Mouse (Mus musculus) kidney, embryonic 14.5 days (tissue): ENCODE measurements at regions not wholly inside any gene's neighbourhood (a gene's known extent, or its start where the extent isn't known, plus 50 kb on each side); places are given as distances from the start of the nearest gene placed in this dataset.

Source experiments
- ATAC-seq: fragments of 200-750 bp; cut with Nextera tagmentation; 2 replicates; pipeline ENCODE4 v1.8.0; 2017; ENCODE audit warnings: moderate number of reproducible peaks, mild to moderate bottlenecking, moderate TSS enrichment, moderate library complexity; ENCODE audit not compliant: low FRiP score, low TSS enrichment
- H3K27ac ChIP-seq: fragments of 300-500 bp; sonication (generic); 2 replicates; pipeline ENCODE4 v1.5.1; 2014; ENCODE audit warnings: low read depth, mild to moderate bottlenecking, low read length, moderate library complexity, mixed read lengths
- H3K27me3 ChIP-seq: fragments of 300-500 bp; sonication (generic); 2 replicates; pipeline ENCODE4 v1.6.1; 2014; ENCODE audit warnings: mild to moderate bottlenecking, low read length; ENCODE audit not compliant: control insufficient read depth, insufficient read depth
- H3K36me3 ChIP-seq: fragments of 300-500 bp; sonication (generic); 2 replicates; pipeline ENCODE4 v1.6.1; 2014; ENCODE audit warnings: low read length, mixed read lengths; ENCODE audit not compliant: control insufficient read depth, insufficient read depth
- H3K4me1 ChIP-seq: fragments of 300-500 bp; sonication (generic); 2 replicates; pipeline ENCODE4 v1.6.1; 2014; ENCODE audit warnings: low read length, mixed read lengths; ENCODE audit not compliant: control insufficient read depth, insufficient read depth
- H3K4me2 ChIP-seq: fragments of 300-500 bp; sonication (generic); replicated peaks from 2 replicates; pipeline ENCODE4 v1.6.1; 2014; ENCODE audit warnings: low read depth, mild to moderate bottlenecking, low read length
- H3K4me3 ChIP-seq: fragments of 300-500 bp; sonication (generic); 2 replicates; pipeline ENCODE4 v1.5.1; 2014; ENCODE audit warnings: mild to moderate bottlenecking, low read length
- H3K9ac ChIP-seq: fragments of 300-500 bp; sonication (generic); 2 replicates; pipeline ENCODE4 v1.6.1; 2014; ENCODE audit warnings: low read depth, mild to moderate bottlenecking, low read length, moderate library complexity
- H3K9me3 ChIP-seq: fragments of 300-500 bp; sonication (generic); 2 replicates; pipeline ENCODE4 v1.6.1; 2016; ENCODE audit warnings: low read length; ENCODE audit not compliant: control insufficient read depth
- WGBS: fragments of 180-500 bp; shearing (Covaris S2); extraction: QIAGEN DNeasy Blood & Tissue Kit; methylation state at CpG from one replicate; pipeline ENCODE4 v1.1.7; 2014; 5-methylcytosine and 5-hydroxymethylcytosine counted together

DNA sequence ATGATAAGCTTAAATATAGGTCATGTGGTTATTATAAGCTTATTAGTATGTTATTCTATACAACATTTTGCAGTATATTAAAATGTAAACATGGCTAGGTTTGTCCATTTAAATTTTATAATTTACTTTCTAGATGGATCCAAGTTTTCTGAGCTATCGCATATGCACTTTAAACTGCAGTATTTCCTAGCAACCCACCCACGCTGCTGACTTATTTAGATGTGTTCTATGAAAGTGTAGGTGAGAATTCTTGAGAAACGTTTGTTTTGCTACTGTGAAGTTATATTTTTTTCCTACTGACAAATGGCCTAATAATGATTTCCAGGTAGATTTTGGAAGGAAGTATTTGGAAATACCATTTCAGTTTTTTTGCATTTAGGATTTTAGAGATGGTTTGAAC is 308.0 kb downstream of the Gbe1 start:
- 83% methylated on average over 3 of the region's 3 CpGs for WGBS
- no peaks in the 10 kb centered on the region for H3K4me1 ChIP-seq
- H3K4me3 ChIP-seq: no peak overlapping the region
- no peak for ATAC-seq
- no peaks in the 10 kb centered on the region for H3K36me3 ChIP-seq
- no peaks in the 10 kb centered on the region for H3K9me3 ChIP-seq
- H3K4me2 ChIP-seq: no peak overlapping the region
- no peak overlapping the region for H3K27ac ChIP-seq
- no peak overlapping the region for H3K9ac ChIP-seq
- no peaks in the 10 kb centered on the region for H3K27me3 ChIP-seq

DNA sequence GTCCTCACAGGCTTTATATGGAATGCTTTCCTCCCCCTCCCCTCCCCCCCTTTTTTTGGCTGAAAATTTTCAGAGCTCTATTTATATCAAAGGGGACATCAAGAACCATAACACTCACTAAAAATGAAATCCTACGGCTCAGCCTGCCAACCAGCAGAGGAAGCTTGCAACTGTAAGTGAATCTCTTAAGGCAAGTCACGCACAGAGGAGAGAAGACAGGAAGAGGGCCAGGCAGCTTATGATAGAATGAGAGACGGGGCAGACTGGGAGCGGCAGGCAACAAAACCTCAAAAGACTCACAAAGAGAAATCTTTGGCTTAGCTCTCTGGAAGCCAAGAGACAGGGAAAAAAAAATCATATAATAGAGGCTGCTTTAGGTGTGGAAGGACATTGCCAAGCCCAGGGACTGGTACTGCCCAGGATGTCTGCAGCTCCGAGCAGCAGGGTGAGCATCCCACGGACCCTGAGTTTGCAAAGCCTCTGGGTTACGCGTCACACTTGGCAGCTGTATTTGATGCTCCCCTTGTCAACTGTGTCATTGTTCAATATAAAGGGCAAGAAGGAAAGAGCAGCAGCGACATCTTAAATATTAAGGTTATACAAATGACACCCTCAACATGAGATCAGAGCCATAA is 330.0 kb downstream of the Gbe1 start:
- Histone ChIP-seq H3K27ac (no peak overlapping the region), H3K4me1 (no peaks in the 10 kb centered on the region), H3K27me3 (no peaks in the 10 kb centered on the region), H3K4me3 (no peak overlapping the region), H3K9ac (no peak overlapping the region), H3K4me2 (no peak overlapping the region), H3K9me3 (no peaks in the 10 kb centered on the region), H3K36me3 (no peaks in the 10 kb centered on the region)
- no peak for ATAC-seq
- WGBS: 80% methylated on average over 9 of the region's 9 CpGs

DNA sequence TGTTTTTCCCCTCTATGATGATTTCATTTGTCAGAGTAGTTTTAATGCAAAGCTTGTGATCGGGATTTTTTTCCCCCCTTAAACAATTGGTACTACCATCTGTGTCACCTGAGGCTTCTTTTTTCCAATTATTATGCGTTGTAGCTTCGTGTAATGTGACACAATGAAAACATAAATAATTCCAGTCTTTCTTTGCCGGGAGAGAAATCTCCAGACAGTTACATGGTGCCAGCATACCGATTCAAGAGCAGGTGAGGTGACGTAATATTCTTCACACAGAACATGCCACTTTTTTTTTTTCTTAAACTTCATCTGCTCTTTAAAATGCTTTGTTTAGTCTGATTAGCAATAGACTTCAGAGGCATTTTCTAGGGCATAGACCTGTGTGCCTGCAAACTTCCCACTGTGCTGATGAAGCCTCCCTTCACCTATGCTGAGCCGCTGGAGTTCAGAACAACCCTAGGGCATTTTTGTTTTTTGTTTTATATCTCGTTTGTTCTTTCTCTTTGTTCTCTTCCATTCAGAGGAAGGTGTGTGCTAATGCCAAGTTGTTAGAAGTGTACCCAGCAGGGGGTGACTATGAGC is 331.0 kb downstream of the Gbe1 start:
- no peaks in the 10 kb centered on the region for H3K4me1 ChIP-seq
- H3K36me3 ChIP-seq: no peaks in the 10 kb centered on the region
- no peak overlapping the region for H3K9ac ChIP-seq
- no peaks in the 10 kb centered on the region for H3K27me3 ChIP-seq
- 68% methylated on average over 8 of the region's 8 CpGs for WGBS
- H3K4me3 ChIP-seq: no peak overlapping the region
- no peaks in the 10 kb centered on the region for H3K9me3 ChIP-seq
- no peak overlapping the region for H3K27ac ChIP-seq
- no peak for ATAC-seq
- H3K4me2 ChIP-seq: no peak overlapping the region

DNA sequence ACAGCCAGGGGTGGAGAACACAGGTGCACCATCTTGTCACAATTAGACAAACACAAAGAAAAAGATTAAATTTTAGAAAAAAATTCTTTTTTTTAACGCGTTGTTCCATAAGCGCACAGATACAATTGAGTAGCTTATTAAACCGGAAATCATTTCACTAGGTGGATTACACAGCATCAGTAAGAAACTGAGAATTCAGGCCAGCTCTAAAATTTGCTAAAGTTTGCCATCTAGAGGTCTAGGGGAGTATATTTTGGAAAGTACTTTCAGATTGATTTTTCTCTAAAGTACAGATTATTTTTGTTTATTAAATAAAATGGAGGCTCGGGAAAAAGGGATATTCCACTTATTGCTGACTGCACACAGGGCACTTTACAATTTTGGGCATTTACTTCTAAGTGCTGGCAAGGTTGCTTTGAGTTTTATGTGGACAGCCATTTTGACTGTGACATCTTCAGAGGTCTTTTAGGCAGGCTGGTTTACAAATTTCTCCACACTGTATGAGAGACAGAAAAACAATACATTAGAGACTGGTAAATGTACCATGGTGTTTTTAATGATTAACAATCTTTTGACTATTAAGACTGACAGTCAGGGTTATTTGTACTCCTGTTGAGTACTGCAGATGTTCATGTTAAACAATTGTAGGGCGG is 340.8 kb downstream of the Gbe1 start:
- Histone ChIP-seq H3K27ac (no peak overlapping the region), H3K9me3 (no peaks in the 10 kb centered on the region), H3K36me3 (no peaks in the 10 kb centered on the region), H3K4me2 (no peak overlapping the region), H3K4me3 (no peak overlapping the region), H3K9ac (no peak overlapping the region), H3K4me1 (no peaks in the 10 kb centered on the region), H3K27me3 (no peaks in the 10 kb centered on the region)
- WGBS: 70% methylated on average over 6 of the region's 6 CpGs
- ATAC-seq: no peak

DNA sequence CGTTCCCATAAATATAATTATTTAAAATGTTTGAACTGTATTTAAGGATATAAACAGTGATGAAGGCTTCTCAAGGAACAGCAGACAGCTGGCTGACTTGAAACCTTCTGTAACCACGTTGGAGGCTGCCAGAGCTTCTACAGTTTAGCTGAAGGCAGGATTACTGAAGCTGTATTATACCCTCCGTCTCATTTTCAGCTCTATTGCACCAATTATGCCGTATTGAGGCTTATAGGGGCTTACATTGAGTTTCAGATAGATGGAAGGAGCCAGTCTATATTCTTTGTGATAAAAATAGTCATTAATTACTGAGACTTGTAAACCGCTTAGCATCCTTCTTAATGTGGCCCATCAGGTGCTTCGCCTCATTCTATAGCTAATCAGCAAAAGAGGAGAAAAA is 376.1 kb downstream of the Gbe1 start:
- Histone ChIP-seq H3K27me3 (no peaks in the 10 kb centered on the region), H3K4me1 (no peaks in the 10 kb centered on the region), H3K27ac (no peak overlapping the region), H3K4me3 (no peak overlapping the region), H3K9me3 (no peaks in the 10 kb centered on the region), H3K9ac (no peak overlapping the region), H3K36me3 (no peaks in the 10 kb centered on the region), H3K4me2 (no peak overlapping the region)
- WGBS: 87% methylated on average over 6 of the region's 6 CpGs
- no peak for ATAC-seq

DNA sequence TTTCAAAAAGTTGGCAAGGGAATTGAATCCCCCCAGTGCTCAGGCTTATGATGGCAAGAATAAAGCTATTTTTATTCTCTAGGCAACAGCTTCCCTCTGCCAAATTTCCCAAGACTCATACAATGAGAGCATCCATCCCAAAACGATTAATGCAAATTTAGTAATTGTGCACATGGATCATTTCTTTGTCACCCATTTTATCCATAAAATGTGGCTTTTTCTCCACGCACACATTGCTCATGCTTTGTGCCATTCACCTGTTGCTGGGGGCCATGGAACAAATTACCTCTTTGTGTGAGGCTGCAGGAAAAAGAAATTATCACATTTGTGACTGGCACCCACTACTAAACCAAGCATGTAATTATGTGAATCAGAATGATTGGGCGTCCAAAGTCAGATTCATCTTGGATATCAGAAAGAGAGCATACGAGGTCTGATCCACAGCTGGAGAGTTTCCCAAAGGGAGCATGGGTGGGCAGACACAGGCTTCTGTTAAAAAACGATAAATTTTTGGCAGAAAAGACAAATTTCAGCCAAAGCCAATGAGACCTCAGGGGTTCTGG is 411.1 kb downstream of the Gbe1 start:
- Histone ChIP-seq H3K36me3 (no peaks in the 10 kb centered on the region), H3K4me2 (no peak overlapping the region), H3K4me1 (no peaks in the 10 kb centered on the region), H3K9ac (no peak overlapping the region), H3K27me3 (no peaks in the 10 kb centered on the region), H3K4me3 (no peak overlapping the region), H3K9me3 (no peaks in the 10 kb centered on the region), H3K27ac (no peak overlapping the region)
- no peak for ATAC-seq
- WGBS: 80% methylated on average over 5 of the region's 5 CpGs

DNA sequence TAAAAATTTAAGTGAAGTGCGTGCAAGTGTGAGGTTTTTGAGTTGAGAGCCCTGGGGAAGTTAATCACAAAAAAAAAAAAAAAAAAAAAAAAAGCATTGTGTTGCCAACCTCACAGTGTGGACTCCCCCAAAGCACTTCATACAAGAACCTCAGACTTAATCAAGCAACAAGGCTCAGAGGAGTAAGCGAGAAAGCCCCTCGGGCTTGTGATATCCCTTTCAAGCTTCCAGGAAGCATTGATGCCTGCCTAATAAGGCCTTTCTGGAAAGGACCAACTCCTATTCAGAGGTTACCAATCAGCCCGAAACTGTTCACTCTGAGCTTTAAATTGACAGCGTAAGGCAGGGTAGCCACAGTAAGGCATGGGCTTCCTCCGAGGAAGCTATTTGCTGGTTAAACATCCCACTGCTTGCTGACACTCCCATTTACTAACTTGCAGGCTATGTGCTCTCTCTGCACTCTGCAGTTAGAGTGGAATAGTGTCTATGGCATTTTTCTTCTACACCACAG is 411.6 kb downstream of the Gbe1 start:
- H3K9ac ChIP-seq: no peak overlapping the region
- no peak overlapping the region for H3K4me3 ChIP-seq
- H3K27ac ChIP-seq: no peak overlapping the region
- H3K36me3 ChIP-seq: no peaks in the 10 kb centered on the region
- 47% methylated on average over 6 of the region's 6 CpGs for WGBS
- no peak overlapping the region for H3K4me2 ChIP-seq
- no peak for ATAC-seq
- no peaks in the 10 kb centered on the region for H3K27me3 ChIP-seq
- no peaks in the 10 kb centered on the region for H3K4me1 ChIP-seq
- H3K9me3 ChIP-seq: no peaks in the 10 kb centered on the region

DNA sequence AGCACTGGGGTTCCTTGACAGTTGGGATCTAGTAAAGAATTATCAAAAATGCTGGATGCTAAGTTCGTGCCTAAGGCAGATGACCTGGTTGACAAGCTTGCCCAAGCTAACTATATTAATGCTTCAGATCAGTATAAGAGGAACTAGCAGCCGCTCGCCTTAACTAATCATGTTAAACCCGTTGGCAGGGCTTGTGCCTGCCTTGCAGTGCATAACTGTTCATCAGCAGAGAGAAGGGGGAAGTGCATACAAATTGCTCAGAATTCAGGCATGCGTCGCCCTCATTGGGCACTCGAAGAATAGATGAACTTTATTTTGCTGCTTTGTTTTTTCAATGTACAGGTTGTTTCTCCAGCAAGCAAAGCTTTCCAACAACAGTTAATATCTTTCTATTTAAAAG is 419.3 kb downstream of the Gbe1 start:
- H3K36me3 ChIP-seq: no peaks in the 10 kb centered on the region
- H3K27ac ChIP-seq: no peak overlapping the region
- H3K9me3 ChIP-seq: no peaks in the 10 kb centered on the region
- H3K4me1 ChIP-seq: no peaks in the 10 kb centered on the region
- no peak for ATAC-seq
- H3K4me2 ChIP-seq: no peak overlapping the region
- no peak overlapping the region for H3K4me3 ChIP-seq
- WGBS: 89% methylated on average over 7 of the region's 7 CpGs
- H3K27me3 ChIP-seq: no peaks in the 10 kb centered on the region
- H3K9ac ChIP-seq: no peak overlapping the region

DNA sequence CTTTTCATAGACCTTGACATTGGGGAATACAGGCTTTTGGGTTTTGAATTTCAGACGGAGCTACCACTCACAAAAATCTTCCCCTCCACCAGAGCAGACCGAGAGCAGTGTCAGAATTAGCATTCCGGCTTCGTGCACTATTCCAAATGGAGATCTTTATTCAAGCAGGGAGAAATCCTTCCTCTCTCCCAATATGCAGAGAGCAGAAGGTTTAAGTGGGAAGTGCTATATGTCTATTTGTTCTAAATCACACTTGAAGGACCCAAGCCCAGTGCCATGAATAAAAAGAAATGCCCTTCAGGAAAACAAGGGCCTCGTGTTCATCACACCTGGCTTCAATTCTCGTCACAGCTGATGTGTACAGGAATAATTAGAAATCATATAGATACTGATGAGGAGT is 426.3 kb downstream of the Gbe1 start:
- Histone ChIP-seq H3K4me1 (no peaks in the 10 kb centered on the region), H3K9me3 (no peaks in the 10 kb centered on the region), H3K36me3 (no peaks in the 10 kb centered on the region), H3K4me3 (no peak overlapping the region), H3K27ac (no peak overlapping the region), H3K4me2 (no peak overlapping the region), H3K9ac (no peak overlapping the region), H3K27me3 (no peaks in the 10 kb centered on the region)
- 75% methylated on average over 6 of the region's 6 CpGs for WGBS
- no peak for ATAC-seq
